Mouse (Mus musculus) kidney, adult 2 months (tissue): ENCODE data around the gene Eepd1.

ENCODE experiments used
- CTCF ChIP-seq: fragments of 200-500 bp; conservative IDR thresholded peaks from 2 replicates; pipeline ENCODE4 v1.5.1; 2011; ENCODE audit warnings: low read depth, mild to moderate bottlenecking, control low read depth, low read length, moderate library complexity, mixed read lengths; ENCODE audit not compliant: insufficient read depth, insufficient read length
- POLR2A ChIP-seq: fragments of 200-500 bp; IDR thresholded peaks from one replicate; pipeline ENCODE4 v1.6.1; 2011; ENCODE audit warnings: low read depth, low read length, control low read depth

GRCm38 (mm10) chr9:25552532-25552931 lies 71.2 kb downstream of the Eepd1 start:
- no peak for TF ChIP-seq CTCF
- TF ChIP-seq POLR2A = no peak
